Mouse (Mus musculus) thymus, adult 2 months (tissue): ENCODE data around the gene Uqcc2.

Experiments used
- CTCF ChIP-seq: fragments of 200-500 bp; IDR thresholded peaks from 2 replicates; pipeline ENCODE4 v1.5.1; 2012; ENCODE audit warnings: mild to moderate bottlenecking, control low read depth, low read length, moderate library complexity, borderline replicate concordance; ENCODE audit not compliant: control insufficient read depth, poor library complexity, insufficient read depth; ENCODE audit errors: extremely low read depth
- POLR2A ChIP-seq: fragments of 200-500 bp; IDR thresholded peaks from 2 replicates; pipeline ENCODE4 v1.6.1; 2012; ENCODE audit warnings: mild to moderate bottlenecking, low read length, control low read depth, moderate library complexity; ENCODE audit not compliant: control insufficient read depth, poor library complexity, insufficient read depth; ENCODE audit errors: extremely low read depth

GRCm38 (mm10) chr17:27119540-27119895 lies 14.2 kb downstream of the Uqcc2 start:
- no peak for TF ChIP-seq CTCF
- no peak for TF ChIP-seq POLR2A
